Mouse (Mus musculus) cortical plate, adult 2 months (tissue): ENCODE measurements around the gene Alyref.

Source experiments
- CTCF ChIP-seq: fragments of 200-500 bp; IDR thresholded peaks from 2 replicates; pipeline ENCODE4 v1.5.1; 2011; ENCODE audit warnings: mild to moderate bottlenecking, control low read depth, low read length; ENCODE audit not compliant: insufficient read depth; ENCODE audit errors: extremely low read depth
- POLR2A ChIP-seq: fragments of 200-500 bp; IDR thresholded peaks from 2 replicates; pipeline ENCODE4 v1.6.1; 2011; ENCODE audit warnings: mild to moderate bottlenecking, low read length, control low read depth; ENCODE audit not compliant: insufficient read depth; ENCODE audit errors: extremely low read depth

DNA sequence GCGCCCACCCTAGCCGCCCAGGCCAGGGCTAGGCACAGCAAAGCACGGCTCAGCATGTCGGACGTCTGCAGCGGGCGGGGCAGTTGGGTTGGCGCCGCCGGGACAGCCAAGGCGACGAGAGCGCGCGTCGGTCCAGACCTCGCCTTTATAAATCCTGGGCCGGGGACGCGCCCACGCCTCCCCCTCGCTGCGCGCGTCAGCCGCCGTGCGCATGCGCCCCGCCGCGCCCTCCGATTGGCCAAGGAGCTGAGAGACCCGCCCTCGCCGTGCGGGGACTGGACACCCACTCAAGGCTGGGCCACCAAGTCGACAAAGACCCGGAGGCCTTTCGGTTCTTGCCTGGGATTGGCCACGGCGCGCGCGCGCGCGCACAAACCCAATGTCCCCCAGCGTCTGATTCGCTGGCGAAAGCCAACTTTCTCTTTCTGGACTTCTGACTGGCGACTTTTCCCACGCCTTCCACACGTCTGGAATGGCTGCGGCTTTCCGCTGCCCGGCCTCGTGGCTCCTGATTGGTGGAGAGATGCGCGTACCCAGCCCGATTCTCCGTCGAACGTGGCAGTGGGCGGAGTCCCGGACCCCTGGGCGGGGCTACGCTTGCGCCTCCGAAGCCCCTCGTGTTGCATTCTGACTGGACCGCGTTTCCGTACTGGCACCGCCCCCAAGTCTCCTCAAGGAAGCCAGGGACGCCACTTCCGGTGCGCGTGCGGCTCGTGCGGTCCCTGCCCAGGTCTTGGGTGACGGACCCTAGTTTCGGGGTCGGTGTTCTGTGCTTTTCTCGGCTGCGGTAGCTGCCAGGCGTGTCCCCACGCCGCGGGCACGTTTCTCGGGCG is 25.2 kb downstream of the Alyref start, which contains the start of gene P4hb:
- TF ChIP-seq CTCF: no peak
- TF ChIP-seq POLR2A: peak; percentile 94
